Mouse (Mus musculus) spleen, postnatal 36 days (tissue): ENCODE data around the gene Nom1.
"Not testable (repeated sequence)": the region's sequence is repeated elsewhere in the genome, so short reads cannot be mapped to it uniquely, and the experiment has no call there.

Source experiments
- DNase-seq, 2 experiments: peaks; one replicate each; pipeline ENCODE4 v3.0.0; 2022; ENCODE audit warnings: low spot score in 2 of 2, mixed read lengths in 1 of 2

Nom1 gene

DNA sequence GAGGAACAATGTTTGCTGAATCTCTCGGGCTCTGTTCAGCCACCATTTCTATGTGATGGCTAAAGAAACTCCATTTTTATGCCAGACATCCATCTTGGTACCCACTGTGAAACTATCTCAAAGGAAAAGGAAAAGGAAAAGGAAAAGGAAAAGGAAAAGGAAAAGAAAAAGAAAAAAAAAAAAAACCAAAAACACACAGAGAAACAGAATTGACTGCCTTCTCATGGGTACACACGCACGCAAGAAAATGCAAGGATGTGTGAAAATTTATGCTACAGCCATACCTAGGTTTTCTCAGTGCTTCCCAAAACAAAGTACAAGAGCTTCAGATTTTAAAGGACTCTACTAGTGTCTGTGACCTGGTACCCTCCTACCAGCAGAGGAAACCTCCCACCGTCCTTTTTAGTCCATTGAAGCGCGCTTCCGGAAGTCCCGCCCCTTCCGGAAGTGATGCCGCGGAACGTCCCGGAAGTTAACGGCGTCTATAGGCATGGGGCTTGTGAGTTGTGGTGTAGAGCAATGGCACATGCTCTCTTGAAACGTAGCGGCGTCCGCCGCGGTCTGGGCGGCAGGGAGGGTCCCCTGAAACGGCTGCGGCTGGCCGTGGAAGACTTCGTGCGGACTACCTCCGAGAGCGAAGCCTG lies at the start of gene Nom1:
Gene Nom1 (plus strand): TSS at position 437 of the 644 bp plus-strand sequence.
- peak; percentile 89 to 92 for DNase-seq

DNA sequence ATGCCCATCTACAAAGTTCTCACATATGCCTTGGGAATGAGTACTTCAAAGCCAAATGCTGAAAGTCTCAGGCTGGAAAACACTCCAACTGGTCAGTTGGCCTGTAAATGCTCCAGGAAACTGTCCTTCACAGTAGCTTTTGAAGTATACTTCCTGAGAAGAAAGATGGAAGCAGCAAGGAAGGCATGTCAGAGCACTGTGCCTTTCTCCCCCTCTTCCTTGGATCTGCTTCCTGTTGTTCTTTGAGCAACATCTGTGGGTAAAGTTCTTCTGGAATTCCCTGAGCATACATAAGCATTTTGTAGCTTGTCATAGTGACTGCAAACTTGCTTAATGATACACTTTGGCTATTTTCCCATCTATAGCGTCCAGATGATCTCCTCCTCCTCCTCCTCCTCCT lies 46.9 kb upstream of the Nom1 start:
- DNase-seq, result no peak

DNA sequence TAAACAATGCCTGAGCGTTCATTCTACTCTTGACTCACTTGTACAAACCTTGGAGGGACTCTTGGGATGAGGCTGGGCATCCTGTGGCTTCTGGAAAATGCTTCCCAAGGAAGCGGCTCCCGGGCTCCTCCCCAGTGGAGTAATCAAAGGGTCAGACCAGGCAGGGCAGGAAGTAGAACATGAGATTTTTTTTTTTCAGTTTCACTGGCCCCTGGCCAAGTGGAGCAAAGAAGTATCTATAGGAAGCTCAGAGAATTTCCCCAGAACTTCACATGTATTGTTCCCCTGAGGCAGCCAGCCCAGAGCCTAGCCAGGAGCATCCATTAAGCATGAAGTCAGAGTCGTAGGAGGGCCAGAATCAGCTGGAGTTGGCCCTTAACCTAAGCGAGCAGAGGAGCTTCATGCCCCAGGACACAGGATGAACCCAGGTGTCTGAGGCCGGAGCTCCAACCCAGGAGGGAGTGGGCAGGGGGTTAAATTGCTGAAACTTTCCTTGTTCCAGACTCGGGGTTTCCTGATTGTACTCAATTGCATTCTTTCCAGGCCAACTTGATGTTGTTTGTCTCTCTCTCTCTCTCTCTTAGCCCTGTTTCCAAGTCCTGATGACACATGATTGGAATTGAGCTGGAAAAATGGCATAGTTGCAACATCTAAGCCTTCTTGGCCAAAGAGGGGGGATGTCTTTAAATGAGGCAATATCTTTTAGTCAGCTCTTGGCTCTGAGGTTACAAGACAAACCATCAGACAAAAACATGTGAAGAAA lies 46.1 kb upstream of the Nom1 start:
- DNase-seq, result no peak

DNA sequence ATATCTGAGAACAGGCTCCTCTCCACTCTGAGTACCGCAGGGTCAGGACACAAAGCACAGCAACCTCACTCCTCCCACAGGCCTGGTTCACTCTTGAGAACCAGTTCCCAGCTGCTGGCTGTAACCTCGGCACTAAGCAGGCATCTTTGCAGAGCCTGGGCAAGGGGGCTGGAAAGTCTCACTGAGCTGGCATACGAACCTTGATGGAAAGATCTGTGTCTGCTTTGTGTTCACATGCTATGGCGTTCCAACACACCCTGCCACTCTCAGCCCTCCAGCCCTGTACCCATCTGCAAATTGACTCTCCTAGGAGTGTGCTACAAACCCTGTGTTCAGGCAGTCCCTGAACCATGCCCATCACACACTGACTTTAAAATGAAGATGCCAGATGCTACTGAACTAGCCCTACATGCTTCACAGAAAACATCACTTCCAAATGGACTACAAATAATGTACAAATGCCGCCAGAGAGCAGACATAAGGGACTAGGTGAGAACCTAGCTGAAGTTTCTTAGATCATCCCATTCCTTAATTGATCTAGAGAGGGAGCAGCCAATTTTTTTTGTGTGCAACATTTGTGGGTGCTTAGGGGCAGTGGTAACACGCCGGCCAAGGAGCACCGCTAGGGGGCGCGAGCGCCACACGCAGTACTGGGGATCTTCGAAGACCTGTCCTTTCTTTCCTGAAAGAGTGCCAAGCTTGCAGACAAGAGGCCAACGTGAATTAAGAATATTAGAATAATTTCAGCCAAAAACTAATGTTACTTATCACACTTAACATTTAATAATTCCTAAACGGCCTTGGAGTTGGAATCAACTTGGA lies 45.3 kb upstream of the Nom1 start:
- DNase-seq, result peak; percentile 37 to 49

DNA sequence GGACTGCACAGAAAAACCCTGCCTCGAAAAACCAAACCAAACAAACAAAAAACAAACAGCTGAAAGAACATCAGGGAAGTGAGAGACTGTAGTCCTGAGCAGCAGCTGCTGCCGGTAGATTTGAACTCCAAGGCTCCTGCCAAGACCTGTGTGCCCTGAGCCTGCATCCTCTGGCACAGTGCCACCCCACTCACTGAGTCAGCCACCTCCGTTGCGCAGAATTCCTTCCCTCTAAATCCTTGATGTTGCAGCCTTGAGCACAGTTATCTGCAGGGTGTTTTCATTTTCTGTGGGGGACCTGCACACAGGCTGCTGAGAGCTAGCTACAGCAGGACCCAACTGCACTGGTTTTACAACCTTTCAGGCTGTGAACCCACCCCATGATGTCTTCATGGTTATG lies 36.0 kb upstream of the Nom1 start:
- no peak for DNase-seq

DNA sequence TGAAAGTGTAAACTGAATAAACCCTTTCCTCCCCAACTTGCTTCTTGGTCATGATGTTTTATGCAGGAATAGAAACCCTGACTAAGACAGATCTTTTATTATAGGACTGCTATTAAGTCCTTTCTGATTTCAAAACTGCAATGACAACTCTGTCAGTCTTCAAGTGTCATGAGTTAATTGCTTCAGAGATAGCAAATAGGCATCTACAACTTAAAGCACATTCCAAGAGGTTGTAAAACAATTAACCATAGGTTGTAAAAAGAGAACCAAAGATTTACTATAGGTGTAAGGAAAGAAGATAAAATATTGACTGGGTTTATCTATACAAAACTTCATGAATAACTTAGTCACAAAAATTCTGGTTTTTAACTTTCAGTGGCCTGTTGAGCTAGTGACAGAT lies 23.6 kb upstream of the Nom1 start:
- DNase-seq, result no peak

DNA sequence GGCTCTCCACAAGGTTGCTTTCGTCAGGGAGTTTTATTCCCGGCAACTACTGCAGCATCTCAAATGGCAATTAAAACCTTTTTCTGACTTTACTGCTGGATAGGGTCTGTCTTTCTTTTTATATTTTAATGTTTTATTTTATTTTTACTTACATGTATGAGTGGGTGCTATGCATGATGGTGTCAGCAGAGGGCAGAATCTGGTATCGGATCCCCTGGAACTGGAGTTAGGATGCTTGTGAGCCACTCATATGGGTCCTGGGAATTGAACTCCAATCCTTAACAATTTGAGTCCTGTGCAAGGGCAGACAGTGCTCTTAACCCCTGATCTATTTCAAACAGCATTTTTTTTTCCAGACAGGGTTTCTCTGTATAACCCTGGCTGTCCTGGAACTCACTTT lies 21.4 kb upstream of the Nom1 start:
- no peak for DNase-seq

DNA sequence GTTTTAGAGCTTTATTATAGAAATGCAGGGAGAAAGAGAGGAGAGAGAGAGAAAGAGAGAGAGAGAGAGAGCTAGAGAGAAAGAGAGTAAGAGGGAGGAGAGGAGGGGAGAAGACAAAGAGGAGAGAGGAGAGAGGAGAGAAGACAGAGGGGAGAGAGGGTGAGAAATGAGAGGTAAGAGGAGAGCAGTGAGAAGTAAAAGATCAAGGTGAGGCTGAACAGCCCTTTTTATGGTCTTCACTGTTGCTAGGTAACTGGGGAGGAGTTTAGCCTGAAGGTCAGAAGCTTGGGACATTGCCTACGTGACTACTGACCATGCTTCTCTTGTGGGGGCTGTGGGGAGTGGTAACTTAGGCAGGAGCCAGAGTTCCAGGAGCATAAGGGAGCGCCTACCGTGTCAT lies 11.1 kb upstream of the Nom1 start:
- not testable (repeated sequence) for DNase-seq

DNA sequence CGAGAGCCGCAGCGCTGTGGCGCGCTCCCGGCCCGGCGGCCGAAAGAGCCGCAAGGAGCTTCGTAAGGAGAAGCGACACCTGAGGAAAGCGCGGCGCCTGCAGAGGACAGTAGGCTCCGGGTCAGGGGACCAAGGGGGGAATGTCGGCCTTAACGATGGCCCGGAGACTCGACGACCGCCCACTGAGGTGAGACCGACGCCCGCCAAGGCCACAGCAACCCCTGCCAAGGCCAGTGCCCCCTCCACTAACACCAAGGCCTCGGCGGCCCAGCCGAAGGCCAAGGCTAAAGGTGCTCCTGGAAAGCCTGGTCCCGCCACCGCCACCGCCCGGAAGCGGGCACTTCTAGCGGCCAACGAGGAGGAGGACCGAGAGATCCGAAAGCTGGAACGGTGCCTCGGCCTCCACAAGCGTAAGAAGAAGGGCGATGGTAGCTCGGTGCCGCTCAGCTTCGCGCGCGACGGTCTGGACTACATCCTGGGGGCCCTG lies 451 bp downstream of the Nom1 start:
- DNase-seq, result peak in 1 of 2 experiments; percentile 17

DNA sequence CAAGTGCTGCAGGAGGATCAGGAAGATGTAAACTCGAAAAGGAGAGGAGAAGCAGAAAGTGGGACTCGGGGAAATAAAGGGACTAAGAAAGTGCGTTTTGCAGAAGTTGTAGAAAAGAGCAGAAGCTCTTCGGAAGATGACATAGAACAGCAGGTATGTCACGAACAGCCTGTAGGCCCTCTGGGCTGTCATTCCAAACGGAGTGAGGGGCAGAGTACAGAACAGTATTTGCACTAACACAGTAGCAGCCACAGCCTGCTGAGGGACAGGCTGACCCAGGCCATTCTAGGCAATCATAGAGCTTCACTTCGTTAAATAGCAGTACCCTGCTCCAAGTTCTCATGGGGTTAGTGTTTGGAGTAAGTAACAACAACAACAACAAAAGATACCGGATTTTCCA lies 1.0 kb downstream of the Nom1 start:
- DNase-seq, result no peak

DNA sequence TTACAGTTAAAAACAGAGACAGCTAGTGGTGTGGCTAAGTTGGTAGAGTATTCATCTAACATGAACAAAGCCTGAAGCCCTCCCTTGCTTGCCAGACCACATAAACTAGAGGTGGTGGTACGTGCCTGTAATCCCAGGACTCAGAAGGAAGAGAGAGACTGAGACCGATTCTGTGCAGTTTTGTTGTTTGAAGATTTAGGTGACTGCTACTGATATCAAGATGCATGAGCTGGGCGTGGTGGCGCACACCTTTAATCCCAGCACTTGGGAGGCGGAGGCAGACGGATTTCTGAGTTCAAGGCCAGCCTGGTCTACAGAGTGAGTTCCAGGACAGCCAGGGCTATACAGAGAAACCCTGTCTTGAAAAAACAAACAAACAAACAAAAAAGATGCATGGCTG lies 2.3 kb downstream of the Nom1 start:
- DNase-seq, result not testable (repeated sequence)

DNA sequence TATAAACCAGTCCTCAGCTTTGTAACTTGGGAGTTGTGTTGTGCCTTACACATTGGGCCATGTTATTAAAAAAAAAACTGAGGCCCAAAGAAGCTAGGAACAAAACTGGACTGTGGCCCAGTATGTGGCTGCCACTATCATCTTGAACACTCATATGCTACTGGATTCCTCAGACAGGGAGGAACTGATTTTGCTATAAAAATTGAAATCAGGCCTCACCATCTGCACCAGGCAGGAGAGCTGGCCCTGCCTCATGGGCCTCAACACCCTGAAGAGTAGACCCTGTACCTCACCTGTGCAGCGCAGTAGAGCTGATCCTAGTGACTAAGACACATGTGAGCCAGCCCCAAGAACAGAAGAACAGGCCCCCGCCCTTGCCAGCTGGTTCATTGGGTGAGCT lies 10.8 kb downstream of the Nom1 start:
- no peak for DNase-seq

DNA sequence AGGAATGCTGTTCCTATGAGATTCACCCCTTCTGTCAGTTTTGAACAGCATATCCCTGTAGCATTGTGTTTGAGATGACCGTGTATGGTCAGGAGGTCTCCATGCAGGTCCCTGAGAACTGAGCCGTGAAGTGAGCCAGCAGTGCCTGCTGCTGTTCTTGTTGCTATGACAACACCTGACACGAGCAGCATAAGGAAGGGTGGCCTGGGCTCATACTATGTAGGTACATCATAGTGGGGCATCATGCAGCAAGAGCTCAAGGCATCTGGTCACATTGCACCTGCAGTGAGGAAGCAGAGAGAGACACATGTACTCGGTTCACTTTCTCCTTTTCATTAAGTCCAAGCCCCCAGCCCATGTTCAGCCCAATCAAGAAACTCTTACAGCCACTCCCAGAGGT lies 17.9 kb downstream of the Nom1 start:
- no peak for DNase-seq

DNA sequence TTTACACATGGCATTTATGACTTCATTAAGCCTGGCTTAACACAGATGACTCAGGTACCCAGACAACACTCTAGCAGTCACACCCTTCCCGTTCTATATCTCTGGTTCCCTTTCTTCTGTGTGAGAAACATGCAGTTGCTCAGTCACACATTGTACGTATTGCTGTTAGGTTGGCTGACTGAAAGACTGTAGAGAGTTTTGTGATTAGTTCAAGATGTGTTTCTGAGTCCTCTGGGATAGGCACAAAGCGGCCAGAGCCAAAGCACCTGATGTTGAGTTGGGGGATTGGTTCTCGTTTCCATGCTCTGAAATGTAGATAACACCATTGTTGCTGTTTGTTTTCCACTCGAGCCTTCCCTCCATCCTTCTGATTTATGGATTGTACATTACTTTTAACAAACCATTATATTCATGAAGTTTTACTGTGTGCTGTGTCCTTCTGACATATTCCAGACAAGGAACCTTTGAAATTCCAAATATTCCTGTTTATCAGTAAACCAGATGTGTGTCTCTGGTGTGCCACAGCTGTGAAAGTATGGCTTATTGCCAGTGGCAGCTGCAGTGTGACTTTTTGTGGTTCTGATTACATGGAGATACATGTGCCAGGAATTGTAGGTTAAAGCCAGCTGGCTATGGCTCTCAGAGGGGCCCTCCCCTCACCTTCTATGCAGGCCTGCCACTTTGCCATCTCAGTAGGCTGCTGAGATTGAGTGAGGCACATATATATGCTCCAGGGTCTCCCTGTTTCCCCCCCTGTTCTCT lies 22.6 kb downstream of the Nom1 start:
- DNase-seq, result no peak

DNA sequence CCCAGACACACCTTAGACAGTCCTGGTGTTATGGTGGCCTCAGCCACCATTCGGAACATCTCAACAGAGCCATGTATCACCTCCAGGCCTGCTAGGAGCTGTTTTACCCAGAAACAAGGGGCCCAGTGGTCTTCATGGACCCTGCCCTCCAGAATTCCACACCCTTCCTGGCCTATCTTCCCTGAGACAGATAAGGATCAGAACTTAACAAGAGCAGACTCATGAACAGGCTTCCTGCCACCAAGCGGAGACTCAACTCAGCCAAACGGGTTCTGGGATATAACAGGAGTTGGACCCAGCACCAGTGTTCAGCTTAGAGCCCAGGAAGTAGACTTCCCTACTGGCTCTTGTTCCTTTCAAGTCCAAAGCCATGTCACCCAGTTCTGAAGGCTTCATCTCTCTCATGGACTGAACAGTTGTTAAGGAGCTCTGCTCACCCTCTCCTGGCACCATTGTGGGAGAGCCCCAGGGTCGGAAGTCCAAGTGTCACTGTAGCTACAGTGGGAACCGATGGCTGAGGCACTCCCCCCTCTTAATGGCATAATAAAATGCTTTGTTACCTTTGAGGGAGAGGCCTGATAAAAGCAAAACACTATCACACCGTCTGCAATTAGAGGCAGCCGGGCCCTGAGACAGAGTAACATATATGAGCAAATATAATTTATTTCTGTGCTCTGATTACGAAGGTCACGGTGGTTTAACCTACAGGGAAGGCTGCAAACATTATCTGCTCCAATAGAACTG lies 28.7 kb downstream of the Nom1 start:
- DNase-seq, result no peak

DNA sequence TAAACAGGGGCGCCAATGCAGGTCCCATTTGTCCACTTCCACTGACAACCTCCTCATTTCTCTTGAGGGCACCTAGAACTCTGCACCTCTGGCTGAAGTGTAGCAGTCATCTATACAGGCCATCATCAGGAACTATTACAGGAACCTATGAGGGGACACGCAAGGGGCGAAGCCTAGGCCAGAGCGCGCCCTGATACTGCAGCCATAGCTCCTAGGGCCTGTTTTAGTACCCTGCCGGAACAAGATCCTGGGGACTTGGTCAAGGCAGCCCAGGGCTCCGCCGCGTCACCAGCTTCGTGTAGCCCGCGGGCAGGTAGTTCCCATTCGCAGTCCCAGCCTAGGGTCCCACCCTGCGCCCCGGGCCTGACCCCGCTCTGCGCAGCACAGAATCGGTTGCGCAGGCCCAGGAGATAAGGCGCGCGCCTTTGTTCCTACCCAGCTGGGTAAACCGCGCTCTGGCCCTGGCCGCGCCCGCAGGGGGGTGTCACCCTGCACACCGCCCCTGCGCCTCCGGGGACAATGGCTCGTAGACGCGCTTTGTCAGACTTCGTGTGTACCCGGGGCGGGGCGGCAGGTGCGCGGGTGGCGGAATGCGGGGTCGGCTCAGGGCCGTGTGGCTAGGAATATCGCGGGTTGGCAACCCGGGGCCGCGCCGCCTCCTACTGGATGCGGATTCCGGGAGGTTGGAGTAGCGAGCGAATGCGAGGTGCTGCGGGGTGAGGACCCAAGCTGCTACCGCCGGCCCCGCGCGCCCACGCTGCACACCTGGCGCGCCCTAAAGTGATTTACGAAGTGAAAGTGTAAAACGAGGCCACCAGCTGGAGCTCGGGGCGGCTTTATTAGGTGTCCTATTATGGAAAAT lies 33.3 kb downstream of the Nom1 start:
- no peak for DNase-seq

DNA sequence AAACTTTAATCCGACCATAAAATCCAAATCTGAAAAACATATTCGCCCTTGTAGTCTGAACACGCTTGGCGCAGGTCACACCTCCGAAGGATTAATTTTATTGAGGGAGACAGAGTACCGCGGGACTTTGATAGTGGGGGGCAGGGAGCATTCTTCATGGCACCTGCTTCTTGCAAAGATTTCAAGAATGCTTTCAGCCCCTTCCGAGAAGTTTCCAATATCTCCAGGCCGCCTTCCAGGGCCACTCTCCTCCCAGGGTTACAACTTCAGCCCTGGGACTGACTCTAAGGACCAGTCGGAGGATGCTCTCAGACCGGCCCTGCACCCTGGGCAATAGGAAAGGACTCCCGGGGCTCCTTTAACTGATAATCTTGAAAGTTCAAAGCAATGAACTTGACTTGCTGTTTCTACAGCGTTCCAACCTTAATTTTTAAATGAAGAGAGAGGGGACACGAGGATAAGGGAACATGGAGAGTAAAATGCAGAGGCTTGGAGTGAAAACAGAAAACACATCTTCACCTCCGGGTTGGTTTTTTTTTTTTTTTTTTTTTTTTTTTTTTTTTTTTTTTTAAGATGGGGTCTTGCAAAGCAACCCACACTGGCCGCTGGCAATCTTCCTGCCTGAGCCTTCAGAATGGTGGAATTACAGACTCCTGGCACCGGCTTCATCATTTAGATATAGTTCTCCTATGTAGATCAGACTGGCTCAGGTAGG lies 34.0 kb downstream of the Nom1 start:
- DNase-seq, result no peak

DNA sequence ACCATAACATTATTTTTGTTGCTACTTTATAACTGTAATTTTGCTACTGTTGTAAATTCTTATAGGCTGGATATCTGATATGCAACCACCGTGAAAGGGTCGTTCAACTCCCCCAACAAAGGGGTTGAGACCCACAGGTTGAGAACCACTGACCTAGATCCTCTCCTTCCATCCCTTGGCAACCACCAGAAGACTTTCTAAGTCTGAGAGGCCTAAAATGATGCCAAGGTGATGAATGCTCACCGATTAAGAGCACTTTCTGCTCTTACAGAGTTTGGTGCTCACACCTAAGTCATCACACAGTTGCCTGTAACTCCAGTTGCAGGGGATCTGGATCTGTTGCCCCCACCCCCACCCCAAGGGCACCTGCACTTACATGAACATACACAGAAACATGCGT lies 35.0 kb downstream of the Nom1 start:
- no peak for DNase-seq

DNA sequence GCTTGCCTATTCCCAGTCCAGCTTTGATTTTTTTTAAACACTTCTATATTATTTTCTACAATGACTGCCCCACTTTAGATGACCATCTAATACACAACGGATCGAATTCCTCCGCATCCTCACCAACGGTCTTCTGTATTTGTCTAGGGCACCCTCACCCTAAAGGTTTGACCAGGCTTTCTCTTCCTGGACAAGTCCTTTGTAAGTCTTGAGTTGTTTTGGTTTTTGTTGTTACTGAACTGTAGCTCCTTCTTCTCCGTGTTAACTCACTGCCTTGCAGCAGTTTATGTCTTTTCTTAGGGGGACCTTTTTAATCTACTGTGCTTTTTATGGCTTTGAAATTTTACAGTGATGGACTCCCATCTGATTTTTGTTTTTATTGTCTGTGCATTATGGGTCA lies 35.8 kb downstream of the Nom1 start:
- DNase-seq, result no peak
